Mouse (Mus musculus): ENCODE measurements at regions not wholly inside any gene's neighbourhood (a gene's known extent, or its start where the extent isn't known, plus 50 kb on each side); places are given as distances from the start of the nearest gene placed in this dataset.
A peak's percentile ranks its signal among the peaks of the same experiment; 100 is the strongest.

DNA sequence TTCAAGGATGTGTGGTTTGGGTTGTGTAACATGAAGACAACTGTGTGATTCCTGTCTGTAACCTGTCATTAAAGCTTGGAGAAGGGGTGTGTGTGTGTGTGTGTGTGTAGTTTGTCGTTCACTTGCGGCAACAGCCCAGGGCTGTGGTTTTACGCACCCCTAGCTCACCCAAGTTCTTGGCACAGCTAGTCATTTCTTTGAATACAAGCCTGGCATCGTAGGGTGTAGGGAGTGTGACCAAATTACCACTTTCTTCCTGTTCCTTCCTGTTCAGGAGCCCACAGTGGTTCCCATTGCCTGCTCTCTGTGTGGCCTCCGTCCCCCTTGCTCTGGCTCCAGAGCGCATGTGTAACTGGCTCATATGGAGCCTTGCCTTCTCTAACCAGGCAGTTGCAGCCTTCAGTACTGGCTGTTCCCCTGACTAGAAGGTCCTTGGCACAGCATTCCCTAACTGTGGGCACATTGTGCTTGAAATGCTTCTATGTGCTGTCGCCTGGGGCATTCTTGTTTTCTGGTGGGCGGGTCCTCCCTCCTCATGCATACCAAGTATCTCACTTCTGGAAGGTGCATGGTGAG lies 167.4 kb upstream of the Ubr2 start:
- no peak for DNase-seq (ENCODE audit: low spot score)

DNA sequence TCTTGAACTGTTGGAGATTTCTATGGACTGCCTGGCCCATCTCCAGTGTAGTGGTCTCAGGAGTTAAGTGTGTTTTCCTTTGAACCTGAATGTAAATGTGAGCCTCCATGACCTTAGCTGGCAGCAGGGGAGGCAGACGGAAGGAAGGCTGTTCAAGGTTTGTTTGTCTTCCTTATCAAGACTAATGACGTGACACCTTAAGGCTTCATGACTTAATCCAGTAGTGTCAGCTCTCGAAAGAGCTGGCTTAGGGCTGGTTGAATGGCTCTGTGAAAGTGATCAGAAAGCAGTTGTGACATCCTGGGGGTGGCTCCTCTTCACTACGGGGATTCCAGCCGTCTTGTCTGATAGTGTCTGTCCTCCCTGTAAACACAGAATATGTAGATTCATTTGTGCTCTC lies 166.0 kb upstream of the Ubr2 start:
- no peak for DNase-seq (ENCODE audit: low spot score)

GRCm38 (mm10) chr17:47174748-47175215 lies 164.4 kb upstream of the Ubr2 start:
- DNase-seq (ENCODE audit: low spot score), result peak; percentile 83

DNA sequence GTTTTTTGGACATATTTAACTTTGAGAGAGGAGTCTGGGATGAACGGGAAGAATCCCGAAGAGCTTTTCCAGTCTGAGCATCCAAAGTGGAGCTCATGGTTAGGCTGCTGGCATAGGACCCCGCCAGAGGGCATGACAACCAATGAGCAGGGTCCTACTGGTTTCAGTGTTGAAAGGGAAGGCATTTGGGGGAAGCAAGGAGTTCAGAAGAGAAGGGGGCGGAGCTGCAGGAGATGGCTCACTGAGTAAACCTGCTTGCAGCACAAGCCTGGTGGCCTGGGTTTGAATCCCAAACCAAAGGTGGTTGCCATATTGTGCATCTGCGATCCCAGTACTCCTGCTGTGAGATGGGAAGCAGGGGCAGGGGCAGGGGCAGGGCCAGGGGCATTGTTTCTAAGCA lies 161.4 kb upstream of the Ubr2 start:
- no peak for DNase-seq (ENCODE audit: low spot score)

DNA sequence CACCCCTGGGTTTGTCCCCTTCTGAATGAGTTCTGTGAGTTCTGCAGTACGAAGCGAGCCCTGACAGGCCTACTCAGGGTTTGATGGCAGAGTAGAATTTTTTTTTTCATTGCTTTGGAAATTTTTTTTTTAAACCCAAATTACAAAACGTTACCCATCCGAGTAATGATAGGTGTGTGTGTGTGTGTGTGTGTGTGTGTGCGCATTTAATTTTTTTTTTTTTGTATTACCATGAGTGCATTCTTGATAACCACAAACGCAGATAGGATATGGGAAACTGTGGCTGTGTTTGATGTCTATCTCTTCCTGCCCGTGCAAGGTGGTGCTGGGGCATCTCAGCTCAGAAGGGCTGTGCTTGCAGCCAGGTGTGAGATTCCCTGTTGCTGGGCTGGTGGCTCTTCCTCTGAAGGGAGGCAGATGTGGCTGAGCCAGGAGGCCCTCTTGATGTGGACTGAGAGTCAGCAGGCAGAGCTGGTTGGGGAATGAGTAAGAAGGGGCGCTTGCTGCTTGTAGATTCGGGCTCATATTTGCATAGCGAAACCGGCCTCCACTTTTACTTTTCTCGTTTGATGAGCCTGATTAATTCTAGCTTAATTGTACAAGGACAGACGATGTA lies 160.7 kb upstream of the Ubr2 start:
- DNase-seq (ENCODE audit: low spot score), result no peak

GRCm38 (mm10) chr17:47168105-47168504 lies 157.7 kb upstream of the Ubr2 start:
- DNase-seq (ENCODE audit: low spot score), result no peak

DNA sequence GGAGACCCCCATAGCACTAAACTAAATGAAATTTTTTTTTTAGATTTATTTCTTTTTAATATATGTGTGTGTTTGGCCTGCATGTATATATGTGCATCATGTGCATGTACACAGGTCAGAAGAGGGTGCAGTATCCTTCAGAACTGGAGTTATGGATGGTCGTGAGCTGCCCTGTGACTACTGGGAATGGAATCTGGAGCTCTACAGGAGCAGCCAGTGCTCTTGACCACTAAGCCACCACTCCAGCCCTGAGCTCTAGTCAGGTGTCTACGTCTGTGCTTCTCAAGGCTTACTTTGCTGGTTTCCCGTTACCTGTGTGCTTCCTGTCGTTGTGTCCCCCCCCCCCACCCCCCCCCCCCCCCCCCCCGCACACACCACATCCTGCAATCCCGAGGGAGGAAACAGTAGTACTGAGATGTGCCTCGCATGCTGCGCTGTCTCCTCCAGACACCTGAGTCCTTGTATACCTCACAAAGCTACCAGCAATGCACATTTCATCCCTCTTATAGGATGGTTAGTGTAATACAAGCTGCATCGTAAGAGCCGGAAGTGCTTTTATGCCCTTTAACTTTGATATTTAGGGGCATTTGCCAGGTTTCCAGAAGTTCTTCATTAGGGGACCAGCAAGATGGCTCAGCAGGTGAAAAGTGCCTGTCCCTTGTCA lies 153.5 kb upstream of the Ubr2 start:
- DNase-seq (ENCODE audit: low spot score), result no peak

DNA sequence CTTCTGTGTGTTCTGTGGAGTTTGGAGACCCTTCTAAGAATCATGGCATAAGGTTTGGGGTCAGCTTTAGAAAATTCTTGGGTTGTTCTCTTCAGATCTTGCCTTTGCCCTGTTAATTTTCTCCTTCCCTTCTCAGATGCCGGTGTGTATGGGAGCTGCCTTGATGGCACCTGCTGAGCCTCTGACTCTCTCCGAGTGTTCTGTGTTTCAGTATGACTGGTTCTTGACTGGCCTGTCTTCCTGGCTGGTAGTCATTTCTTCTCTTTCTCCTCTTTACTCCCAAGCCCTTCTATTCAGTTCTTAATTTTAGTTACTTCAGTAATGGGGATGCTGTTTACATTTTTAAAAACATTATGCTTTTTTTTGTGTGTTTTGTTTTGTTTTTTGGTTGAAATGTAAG lies 152.1 kb upstream of the Ubr2 start:
- DNase-seq (ENCODE audit: low spot score), result no peak

DNA sequence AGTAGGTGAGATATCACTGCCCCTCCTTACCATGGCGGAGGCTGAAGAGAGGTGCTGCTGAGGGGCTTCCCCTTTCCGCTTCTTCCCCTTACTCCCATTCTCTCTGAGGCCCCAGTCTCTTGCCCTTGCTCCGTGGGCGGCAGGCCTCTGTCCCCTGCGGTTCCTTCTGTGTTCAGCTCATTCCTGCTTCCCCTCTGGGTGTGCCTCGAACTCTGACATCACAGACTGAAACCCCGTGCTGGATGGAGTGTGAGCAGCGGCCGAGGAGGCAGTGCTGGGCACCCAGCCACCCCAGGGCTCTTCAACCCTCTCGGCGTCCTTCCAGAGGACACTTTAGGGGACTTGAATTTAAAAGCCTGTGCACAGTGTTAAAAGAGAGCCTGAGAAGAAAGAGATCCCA lies 145.9 kb upstream of the Ubr2 start:
- no peak for DNase-seq (ENCODE audit: low spot score)

DNA sequence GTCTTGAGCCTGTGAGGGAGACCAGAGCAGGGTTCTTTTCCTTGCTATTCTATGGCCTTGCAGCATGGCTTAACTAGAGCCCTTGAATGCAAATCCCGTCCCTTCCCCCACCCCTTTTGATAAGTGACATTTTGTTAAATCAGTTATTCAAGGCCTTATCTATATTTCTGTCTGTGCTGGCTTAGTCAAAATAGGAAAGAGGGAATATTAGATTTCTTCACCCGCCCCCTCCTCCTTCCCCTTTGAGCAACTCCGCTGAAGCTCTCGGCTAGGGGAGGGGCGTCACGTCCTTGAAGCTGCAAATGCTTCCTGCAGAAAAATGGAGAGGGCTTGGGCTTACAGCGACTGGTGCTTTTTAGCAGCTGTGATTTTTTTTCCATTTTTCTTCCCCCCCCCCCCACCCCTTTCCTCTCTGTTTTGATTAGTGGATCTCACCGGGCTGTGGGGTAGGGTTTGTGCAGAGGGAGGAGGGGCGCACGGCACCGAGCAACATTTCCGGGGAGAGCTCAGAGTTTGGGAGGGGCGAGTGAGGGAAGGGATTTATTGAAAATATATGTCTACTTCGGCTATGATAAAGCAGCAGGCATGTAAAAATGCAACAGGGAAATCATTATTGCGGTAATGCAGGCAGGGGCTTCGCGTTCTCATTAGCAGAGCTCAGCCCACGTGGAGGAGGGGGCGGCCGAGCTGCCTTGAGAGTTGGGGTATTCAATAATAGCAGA lies 141.4 kb upstream of the Ubr2 start:
- DNase-seq (ENCODE audit: low spot score), result peak; percentile 67

DNA sequence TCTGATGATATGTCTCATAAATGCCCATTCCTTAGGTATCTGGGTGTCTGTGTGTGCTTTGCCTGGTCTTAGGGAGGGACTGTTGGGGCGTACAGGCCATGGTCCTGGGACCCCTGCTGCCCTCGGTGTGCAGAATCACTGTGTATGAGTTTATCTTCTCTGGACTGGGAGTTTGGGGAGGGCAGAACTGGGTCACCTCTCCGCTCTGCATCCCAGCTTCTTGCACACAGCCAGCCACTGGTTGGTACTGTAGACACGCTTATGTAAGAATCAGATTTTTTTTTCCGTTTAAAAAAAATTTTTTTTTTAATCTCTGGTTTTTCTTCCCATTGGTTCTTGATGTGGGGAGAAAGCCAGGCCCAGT lies 140.8 kb upstream of the Ubr2 start:
- no peak for DNase-seq (ENCODE audit: low spot score)

GRCm38 (mm10) chr17:47150636-47151035 lies 140.3 kb upstream of the Ubr2 start:
- no peak for DNase-seq (ENCODE audit: low spot score)

DNA sequence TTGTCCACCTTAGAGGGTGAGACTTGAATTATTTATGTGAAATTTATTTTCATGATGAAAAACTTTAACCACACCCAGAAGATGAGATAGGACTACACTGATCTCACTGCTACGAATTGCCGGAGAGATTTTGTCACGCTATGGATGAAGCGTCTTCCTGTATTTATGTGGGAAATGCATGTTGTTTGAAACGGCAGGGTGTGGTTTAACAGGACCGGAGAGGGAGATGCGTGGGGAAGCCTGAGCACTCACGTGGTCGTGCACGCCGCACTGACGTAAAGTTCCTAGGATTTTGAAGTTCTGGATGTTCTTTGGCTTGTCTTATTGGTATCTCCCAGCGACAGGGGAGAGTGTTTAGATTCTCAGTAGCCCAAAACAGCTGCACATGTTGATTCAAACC lies 139.3 kb upstream of the Ubr2 start:
- no peak for DNase-seq (ENCODE audit: low spot score)

GRCm38 (mm10) chr17:47149158-47149557 lies 138.8 kb upstream of the Ubr2 start:
- DNase-seq (ENCODE audit: low spot score), result no peak

DNA sequence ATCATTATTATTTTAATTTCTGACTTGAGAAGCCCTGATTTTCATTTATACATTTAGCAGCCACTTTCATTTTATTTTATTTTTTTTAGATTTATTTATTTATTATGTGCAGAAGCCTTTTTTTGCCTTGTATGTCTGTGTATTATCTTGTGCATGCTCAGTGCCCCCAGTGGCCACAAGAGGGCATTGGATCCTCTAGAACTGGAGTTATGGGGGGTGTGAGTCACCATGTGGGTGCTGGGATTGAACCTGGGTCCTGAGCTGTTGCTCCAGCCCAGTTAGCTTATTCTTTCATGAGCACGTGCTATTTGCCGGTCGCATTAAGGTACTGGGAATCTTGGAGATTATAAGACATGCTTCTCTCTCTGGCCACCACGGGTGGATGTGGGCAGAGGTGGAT lies 136.3 kb upstream of the Ubr2 start:
- no peak for DNase-seq (ENCODE audit: low spot score)

- no peak for DNase-seq (ENCODE audit: low spot score)
These were observed 135.2 kb upstream of the Ubr2 start for GRCm38 (mm10) chr17:47145590-47145989.

DNA sequence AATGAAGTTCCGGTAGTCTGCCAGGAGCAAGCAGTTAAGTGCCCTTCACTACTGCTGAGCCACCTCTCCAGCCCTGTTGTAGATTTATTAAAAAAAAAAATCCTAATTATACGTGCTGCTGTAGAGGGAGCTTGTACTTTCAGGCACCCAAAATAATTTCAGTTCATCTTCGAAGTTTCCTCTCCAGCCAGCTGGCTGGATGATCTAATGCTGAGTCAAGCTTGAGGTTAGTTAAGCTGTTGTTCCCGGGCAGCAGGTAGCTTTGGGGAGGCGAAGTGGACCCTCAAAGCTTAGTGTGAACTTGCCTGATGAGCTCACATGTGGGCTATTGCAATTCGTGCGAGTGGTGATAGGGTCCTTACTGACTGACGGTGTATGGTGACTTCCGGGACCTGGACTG lies 134.6 kb upstream of the Ubr2 start:
- no peak for DNase-seq (ENCODE audit: low spot score)

DNA sequence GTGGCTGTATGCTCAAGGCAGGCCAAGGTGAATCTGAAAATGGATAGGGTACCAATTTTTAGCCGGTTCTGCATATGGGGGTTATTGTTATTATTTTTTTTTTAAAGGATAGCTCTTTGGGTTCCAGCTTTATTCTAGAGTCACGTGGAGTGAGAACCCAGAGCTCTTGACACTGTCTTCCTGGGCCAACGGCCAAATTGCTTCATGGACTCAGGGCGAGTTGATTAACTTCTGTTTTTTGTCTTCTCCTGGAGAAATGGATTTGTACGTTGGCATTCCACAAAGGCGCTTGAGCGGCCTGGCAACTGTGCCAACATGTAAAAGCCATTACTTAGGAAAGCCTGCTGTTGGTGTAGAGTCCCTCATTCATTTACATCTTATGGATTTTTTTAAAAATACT lies 134.1 kb upstream of the Ubr2 start:
- DNase-seq (ENCODE audit: low spot score), result peak; percentile 46

GRCm38 (mm10) chr17:47143898-47144297 lies 133.5 kb upstream of the Ubr2 start:
- DNase-seq (ENCODE audit: low spot score), result no peak

DNA sequence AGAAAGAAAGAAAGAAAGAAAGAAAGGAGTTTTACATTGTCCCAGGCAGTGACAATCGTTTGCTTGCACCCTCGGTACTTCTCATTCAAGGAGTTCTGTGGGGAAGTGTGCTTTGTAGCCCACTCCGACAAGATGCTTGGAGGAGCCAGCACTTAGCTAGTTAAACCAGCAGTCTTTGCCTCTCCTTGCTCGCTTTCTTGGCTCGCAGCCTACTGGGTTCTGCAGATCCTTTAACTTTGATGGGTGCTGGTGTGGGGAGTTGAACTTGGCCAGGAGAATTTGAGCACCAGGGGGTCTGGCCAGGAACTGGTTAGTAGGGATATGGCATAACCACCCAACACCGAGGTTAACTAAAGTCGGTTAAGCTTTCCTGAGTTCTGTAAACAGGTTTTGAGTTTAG lies 132.5 kb upstream of the Ubr2 start:
- no peak for DNase-seq (ENCODE audit: low spot score)

DNA sequence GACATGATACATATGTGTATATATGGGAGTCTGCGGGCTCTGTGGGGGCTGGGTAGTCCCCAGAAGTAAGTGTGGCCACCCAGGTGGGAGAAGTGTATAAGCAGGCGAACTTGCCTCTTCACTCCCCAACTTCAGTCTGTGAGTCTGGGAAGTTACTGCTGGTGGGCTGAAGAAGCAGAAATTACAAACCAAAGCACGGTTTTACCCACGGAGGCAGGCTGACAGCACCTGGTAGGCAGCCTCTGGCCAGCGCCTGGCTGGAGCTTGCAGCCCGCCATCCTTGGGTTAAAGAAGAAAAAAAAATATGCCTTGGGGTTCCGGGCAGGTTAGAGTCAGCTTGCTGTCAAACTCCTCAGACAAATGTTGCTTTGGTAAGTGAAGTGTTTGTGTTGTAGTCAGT lies 131.9 kb upstream of the Ubr2 start:
- DNase-seq (ENCODE audit: low spot score), result no peak

DNA sequence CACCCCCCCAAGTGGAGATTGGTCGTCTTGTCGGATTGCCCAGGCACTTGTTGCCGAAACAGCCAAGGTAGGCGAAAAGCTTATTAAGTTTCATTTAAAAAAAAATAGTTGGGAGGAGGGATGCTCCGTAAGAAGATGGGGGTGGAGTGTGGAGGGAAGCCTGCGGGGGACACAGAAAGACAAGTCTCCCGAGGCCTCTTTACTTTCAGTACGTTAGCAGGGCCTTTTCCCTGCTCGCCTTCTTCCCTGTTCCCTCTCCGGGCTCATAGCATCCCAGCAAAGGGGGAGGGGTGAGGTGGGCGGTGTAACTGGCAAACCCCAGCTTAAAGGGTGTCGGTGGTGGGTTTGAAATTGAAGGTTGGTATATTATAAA lies 131.5 kb upstream of the Ubr2 start:
- peak; percentile 30 for DNase-seq (ENCODE audit: low spot score)
